Comparison of ENCODE assay signal across 8 mouse cellular contexts in genomic region chr16:17124119-17124870, GRCm38 (mm10). TPM values are rescaled to one million over a fixed set of nuclear protein-coding genes. Genes with fewer than 3 reads are reported as not detected.
DNase-seq lines count a peak whose midpoint lies in the region; ATAC-seq and TF ChIP-seq lines count a peak whose summit lies in the region.

No protein-coding gene starts in this region.

- TF ChIP-seq CTCF in olfactory bulb, adult 2 months (IDR thresholded peaks at IDR 0.05; ENCODE audit: insufficient read depth, low read depth, low read length): no peak

- H3K4me2 ChIP-seq in lung, embryonic 15.5 days: peak overlapping the region; percentile 90
- H3K4me2 ChIP-seq in embryonic facial prominence, embryonic 15.5 days (replicated peaks): peak overlapping the region; percentile 79
- peak overlapping the region; percentile 79 for H3K4me2 ChIP-seq in limb, embryonic 13.5 days (replicated peaks)

- H3K9ac ChIP-seq in lung, embryonic 15.5 days: peak overlapping the region; percentile 59
- H3K9ac ChIP-seq in embryonic facial prominence, embryonic 15.5 days: peak overlapping the region; percentile 33; the same call in 1 of the 2 replicates
- H3K9ac ChIP-seq in limb, embryonic 13.5 days: peak overlapping the region; percentile 72

- ATAC-seq in lung, embryonic 15.5 days (ENCODE audit: borderline replicate concordance, extremely low read depth, low FRiP score, low TSS enrichment): no peak; the same call in 1 of the 2 replicates
- ATAC-seq in embryonic facial prominence, embryonic 15.5 days (ENCODE audit: insufficient number of reproducible peaks, low FRiP score, low TSS enrichment, low read depth): peak; percentile 8; the same call in 1 of the 2 replicates
- ATAC-seq in limb, embryonic 13.5 days (ENCODE audit: low FRiP score, low read depth): peak; percentile 33; the same call in 1 of the 2 replicates
- no peak for ATAC-seq in inflammation-experienced regulatory T-cells, adult 6 months
- no peak for ATAC-seq in frontal cortex, adult (ENCODE audit: low TSS enrichment)

- H3K4me3 ChIP-seq in lung, embryonic 15.5 days: peak overlapping the region; percentile 58
- peak overlapping the region; percentile 50 for H3K4me3 ChIP-seq in embryonic facial prominence, embryonic 15.5 days (replicated peaks)
- H3K4me3 ChIP-seq in limb, embryonic 13.5 days: peak overlapping the region; percentile 61
- peak overlapping the region; percentile 43 for H3K4me3 ChIP-seq in olfactory bulb, adult 2 months (ENCODE audit: insufficient read depth, low read depth, low read length)

- H3K27ac ChIP-seq in lung, embryonic 15.5 days: peak overlapping the region; percentile 66
- H3K27ac ChIP-seq in embryonic facial prominence, embryonic 15.5 days (replicated peaks): peak overlapping the region; percentile 39; the same call in 1 of the 2 replicates
- peak overlapping the region; percentile 75 for H3K27ac ChIP-seq in limb, embryonic 13.5 days
- H3K27ac ChIP-seq in olfactory bulb, adult 2 months (ENCODE audit: insufficient read depth, low read depth, low read length): no peak overlapping the region

- TF ChIP-seq POLR2A in olfactory bulb, adult 2 months (IDR thresholded peaks at IDR 0.05; ENCODE audit: insufficient read depth, low read depth, low read length): no peak

- H3K36me3 ChIP-seq in lung, embryonic 15.5 days: peaks cover 5% of the 10 kb centered on the region; the same call in 1 of the 2 replicates
- H3K36me3 ChIP-seq in embryonic facial prominence, embryonic 15.5 days: 0 out of 2 replicates have a peak, but pooled peaks cover 10% of the 10 kb centered on the region
- peaks cover 37% of the 10 kb centered on the region for H3K36me3 ChIP-seq in limb, embryonic 13.5 days

- H3K27me3 ChIP-seq in lung, embryonic 15.5 days: no peaks in the 10 kb centered on the region
- no peaks in the 10 kb centered on the region for H3K27me3 ChIP-seq in embryonic facial prominence, embryonic 15.5 days
- no peaks in the 10 kb centered on the region for H3K27me3 ChIP-seq in limb, embryonic 13.5 days

- WGBS in lung, embryonic 15.5 days: 2% methylated on average over 22 of the region's 22 CpGs
- WGBS in embryonic facial prominence, embryonic 15.5 days: 3% methylated on average over 22 of the region's 22 CpGs
- WGBS in limb, embryonic 13.5 days: under 1% methylated on average over 22 of the region's 22 CpGs
- WGBS in olfactory bulb, adult 2 months: 20% methylated on average over 22 of the region's 22 CpGs

- no peaks in the 10 kb centered on the region for H3K9me3 ChIP-seq in lung, embryonic 15.5 days
- no peaks in the 10 kb centered on the region for H3K9me3 ChIP-seq in embryonic facial prominence, embryonic 15.5 days (replicated peaks)
- no peaks in the 10 kb centered on the region for H3K9me3 ChIP-seq in limb, embryonic 13.5 days

- DNase-seq in lung, postnatal 14 days: no peak
- DNase-seq in frontal cortex, postnatal 14 days (ENCODE audit: low spot score in 2 of 2): no peak

- H3K4me1 ChIP-seq in lung, embryonic 15.5 days: peaks cover 26% of the 10 kb centered on the region
- peaks cover 21% of the 10 kb centered on the region for H3K4me1 ChIP-seq in embryonic facial prominence, embryonic 15.5 days
- H3K4me1 ChIP-seq in limb, embryonic 13.5 days: peaks cover 27% of the 10 kb centered on the region
- H3K4me1 ChIP-seq in olfactory bulb, adult 2 months (ENCODE audit: control insufficient read depth, insufficient read depth, low read length): peaks cover 13% of the 10 kb centered on the region

RNA-seq across cellular contexts. Expression of gene 2610318N02Rik, which starts 0.7 kb away (rescaled TPM):
- polyA plus RNA-seq in lung, embryonic 15.5 days (2015; fragmentation: Nextera tagmentation; extraction: Ambion mirVana): 31.7 and 38.4 TPM in 2 replicates
- polyA plus RNA-seq in embryonic facial prominence, embryonic 15.5 days (2015; fragmentation: Nextera tagmentation; extraction: Ambion mirVana): 23.3 and 24.5 TPM in 2 replicates
- 70.7 and 78.6 TPM in 2 replicates for polyA plus RNA-seq in limb, embryonic 13.5 days (2015; fragmentation: Nextera tagmentation; extraction: Ambion mirVana)
- not detected in 2 replicates for polyA plus RNA-seq in olfactory bulb, adult 2 months (2012; ENCODE audit: insufficient read depth, insufficient read length, low replicate concordance, missing spikeins)
- polyA plus RNA-seq in inflammation-experienced regulatory T-cells, adult 6 months (2017; shearing (Covaris generic)): 10 to 100 TPM in 1 of 3 experiments, 1 to 10 TPM in 2; 3.4 to 26.3 (median 5.8) TPM

RNA-seq across cellular contexts. Expression of gene Sdf2l1, which starts 7.9 kb away (rescaled TPM):
- polyA plus RNA-seq in lung, embryonic 15.5 days (2015; fragmentation: Nextera tagmentation; extraction: Ambion mirVana): 105 and 112 TPM in 2 replicates
- polyA plus RNA-seq in embryonic facial prominence, embryonic 15.5 days (2015; fragmentation: Nextera tagmentation; extraction: Ambion mirVana): 69.5 and 70.2 TPM in 2 replicates
- 47.7 and 58.0 TPM in 2 replicates for polyA plus RNA-seq in limb, embryonic 13.5 days (2015; fragmentation: Nextera tagmentation; extraction: Ambion mirVana)
- not detected in 2 replicates for polyA plus RNA-seq in olfactory bulb, adult 2 months (2012; ENCODE audit: insufficient read depth, insufficient read length, low replicate concordance, missing spikeins)
- 10 to 100 TPM; 17.5 to 69.8 (median 18.3) TPM for polyA plus RNA-seq in inflammation-experienced regulatory T-cells, adult 6 months (2017; shearing (Covaris generic))

RNA-seq across cellular contexts. Expression of gene Ppil2, which starts 13.2 kb away (rescaled TPM):
- 127 and 146 TPM in 2 replicates for polyA plus RNA-seq in lung, embryonic 15.5 days (2015; fragmentation: Nextera tagmentation; extraction: Ambion mirVana)
- polyA plus RNA-seq in embryonic facial prominence, embryonic 15.5 days (2015; fragmentation: Nextera tagmentation; extraction: Ambion mirVana): 128 and 142 TPM in 2 replicates
- 150 and 158 TPM in 2 replicates for polyA plus RNA-seq in limb, embryonic 13.5 days (2015; fragmentation: Nextera tagmentation; extraction: Ambion mirVana)
- not detected in 2 replicates for polyA plus RNA-seq in olfactory bulb, adult 2 months (2012; ENCODE audit: insufficient read depth, insufficient read length, low replicate concordance, missing spikeins)
- polyA plus RNA-seq in inflammation-experienced regulatory T-cells, adult 6 months (2017; shearing (Covaris generic)): 100 to 1,000 TPM; 205 to 233 (median 224) TPM

RNA-seq across cellular contexts. Expression of gene Ydjc, which starts 20.1 kb away (rescaled TPM):
- polyA plus RNA-seq in lung, embryonic 15.5 days (2015; fragmentation: Nextera tagmentation; extraction: Ambion mirVana): 6.4 TPM in 2 replicates
- 14.3 and 15.3 TPM in 2 replicates for polyA plus RNA-seq in embryonic facial prominence, embryonic 15.5 days (2015; fragmentation: Nextera tagmentation; extraction: Ambion mirVana)
- polyA plus RNA-seq in limb, embryonic 13.5 days (2015; fragmentation: Nextera tagmentation; extraction: Ambion mirVana): 7.2 and 7.6 TPM in 2 replicates
- polyA plus RNA-seq in olfactory bulb, adult 2 months (2012; ENCODE audit: insufficient read depth, insufficient read length, low replicate concordance, missing spikeins): not detected in 2 replicates
- polyA plus RNA-seq in inflammation-experienced regulatory T-cells, adult 6 months (2017; shearing (Covaris generic)): 10 to 100 TPM in 1 of 3 experiments, 1 to 10 TPM in 2; 5.3 to 11.5 (median 7.4) TPM

RNA-seq across cellular contexts. Expression of gene Ccdc116, which starts 22.7 kb away (rescaled TPM):
- polyA plus RNA-seq in lung, embryonic 15.5 days (2015; fragmentation: Nextera tagmentation; extraction: Ambion mirVana): 0.31 and 0.48 TPM in 2 replicates
- 0.80 and 1.2 TPM in 2 replicates for polyA plus RNA-seq in embryonic facial prominence, embryonic 15.5 days (2015; fragmentation: Nextera tagmentation; extraction: Ambion mirVana)
- polyA plus RNA-seq in limb, embryonic 13.5 days (2015; fragmentation: Nextera tagmentation; extraction: Ambion mirVana): 0.51 and 0.59 TPM in 2 replicates
- polyA plus RNA-seq in olfactory bulb, adult 2 months (2012; ENCODE audit: insufficient read depth, insufficient read length, low replicate concordance, missing spikeins): not detected in 2 replicates
- 1 to 10 TPM in 1 of 3 experiments, under 1 TPM in 2; 0.57 to 1.1 (median 0.70) TPM for polyA plus RNA-seq in inflammation-experienced regulatory T-cells, adult 6 months (2017; shearing (Covaris generic))

Comparison
In these comparisons a context has a peak if more than half of its experiments do, and no peak if none do; other contexts are left out.
1. ATAC-seq: peak in embryonic facial prominence, embryonic 15.5 days (single experiment) and limb, embryonic 13.5 days (single experiment); none in lung, embryonic 15.5 days (single experiment), inflammation-experienced regulatory T-cells, adult 6 months (single experiment) and frontal cortex, adult (single experiment).
2. RNA of gene Sdf2l1, which starts 7.9 kb away (polyA plus RNA-seq): 105 to 112 TPM in lung, embryonic 15.5 days, 69.5 to 70.2 TPM in embryonic facial prominence, embryonic 15.5 days, 47.7 to 58.0 TPM in limb, embryonic 13.5 days and 17.5 to 69.8 TPM in inflammation-experienced regulatory T-cells, adult 6 months; not detected in olfactory bulb, adult 2 months; every median in the first group is over 10 times any median in the second.
3. Peak in every context shown above with its lines, with median percentiles within 50 percentile points of each other: H3K4me2 ChIP-seq, H3K4me3 ChIP-seq and H3K9ac ChIP-seq.